Mouse (Mus musculus) limb, embryonic 10.5 days (tissue): ENCODE data around the gene Tecta. TPM values are rescaled to one million over a fixed set of nuclear protein-coding genes. Genes with fewer than 3 reads are reported as not detected.

Experiments
- DNase-seq: peaks from one replicate; pipeline ENCODE4 v3.0.0-alpha.2; 2017; ENCODE audit warnings: low spot score
- H3K27ac ChIP-seq: fragments of 300-500 bp; sonication (generic); 2 replicates; pipeline ENCODE4 v1.5.1; 2016; ENCODE audit warnings: mild to moderate bottlenecking
- H3K27me3 ChIP-seq: fragments of 300-500 bp; sonication (generic); 2 replicates; pipeline ENCODE4 v1.6.1; 2016; ENCODE audit warnings: low read depth, mild to moderate bottlenecking; ENCODE audit not compliant: poor library complexity, severe bottlenecking
- H3K36me3 ChIP-seq: fragments of 300-500 bp; sonication (generic); 2 replicates; pipeline ENCODE4 v1.6.1; 2016; ENCODE audit warnings: mild to moderate bottlenecking, moderate library complexity
- H3K4me1 ChIP-seq: fragments of 300-500 bp; sonication (generic); 2 replicates; pipeline ENCODE4 v1.6.1; 2016
- H3K4me3 ChIP-seq: fragments of 300-500 bp; sonication (generic); 2 replicates; pipeline ENCODE4 v1.5.1; 2016; ENCODE audit warnings: mild to moderate bottlenecking, moderate library complexity
- H3K9me3 ChIP-seq: fragments of 300-500 bp; sonication (generic); replicated peaks from 2 replicates; pipeline ENCODE4 v1.6.1; 2016; ENCODE audit warnings: mild to moderate bottlenecking
- WGBS: fragments of 180-500 bp; shearing (Covaris S2); methylation state at CpG from one replicate; pipeline ENCODE4 v1.1.7; 2016; 5-methylcytosine and 5-hydroxymethylcytosine counted together
- microRNA-seq: library from miRNA; unstranded; fragments of <30 nt; microRNA quantifications from one replicate; pipeline ENCODE4, GENCODE M21; 2017
- polyA plus RNA-seq: library from polyadenylated mRNA; unstranded; fragments of >200 nt; fragmentation: Nextera tagmentation; extraction: Ambion mirVana; gene quantifications from 2 replicates; pipeline ENCODE4 v1.2.1, GENCODE M21; 2016

Gene Tecta
- polyA plus RNA-seq, 1 experiment from 2014 or later = 0.05 TPM

DNA sequence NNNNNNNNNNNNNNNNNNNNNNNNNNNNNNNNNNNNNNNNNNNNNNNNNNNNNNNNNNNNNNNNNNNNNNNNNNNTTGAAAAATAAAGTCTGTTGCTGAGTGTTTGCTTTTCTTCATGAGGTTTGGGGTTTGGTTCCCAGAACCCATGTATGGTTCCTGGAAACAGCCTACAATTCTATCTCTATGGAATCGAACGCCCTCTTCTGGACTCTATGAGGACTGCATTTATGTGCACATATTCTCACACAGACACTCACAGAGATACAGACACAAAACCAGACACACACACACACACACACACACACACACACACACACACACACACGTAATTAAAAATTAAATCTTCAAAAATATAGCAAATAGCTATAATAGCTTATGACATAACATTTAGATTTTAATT is 88.4 kb downstream of the Tecta start:
- WGBS = 87% methylated on average over 3 of the region's 3 CpGs
- no peaks in the 10 kb centered on the region for H3K36me3 ChIP-seq
- no peaks in the 10 kb centered on the region for H3K9me3 ChIP-seq
- peak; percentile 23 for DNase-seq
- no peaks in the 10 kb centered on the region for H3K27me3 ChIP-seq
- no peak overlapping the region for H3K4me3 ChIP-seq
- no peaks in the 10 kb centered on the region for H3K4me1 ChIP-seq
- H3K27ac ChIP-seq = no peak overlapping the region

DNA sequence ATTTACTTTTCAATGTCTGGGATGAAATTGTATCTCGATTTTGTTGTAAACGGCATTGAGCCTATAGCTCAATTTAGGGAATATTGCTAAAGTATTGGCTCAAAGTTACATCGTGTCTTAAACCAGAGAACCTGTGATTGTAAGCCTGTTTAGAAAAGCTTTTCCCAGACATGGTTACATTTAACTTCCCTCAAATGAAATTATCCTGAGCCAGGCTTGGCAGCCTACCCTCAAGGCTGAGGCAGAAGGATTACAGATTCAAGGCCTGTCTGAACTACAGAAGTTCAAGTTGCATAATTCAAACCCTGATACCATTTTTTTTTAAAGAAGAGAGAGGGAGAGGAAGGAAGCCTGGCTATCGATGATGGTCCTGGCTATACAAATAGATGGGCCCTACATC is 95.8 kb downstream of the Tecta start:
- Histone ChIP-seq H3K27ac (no peak overlapping the region), H3K9me3 (no peaks in the 10 kb centered on the region), H3K4me3 (no peak overlapping the region), H3K36me3 (no peaks in the 10 kb centered on the region), H3K4me1 (no peaks in the 10 kb centered on the region), H3K27me3 (no peaks in the 10 kb centered on the region)
- WGBS = 94% methylated on average over 4 of the region's 4 CpGs
- DNase-seq = no peak

DNA sequence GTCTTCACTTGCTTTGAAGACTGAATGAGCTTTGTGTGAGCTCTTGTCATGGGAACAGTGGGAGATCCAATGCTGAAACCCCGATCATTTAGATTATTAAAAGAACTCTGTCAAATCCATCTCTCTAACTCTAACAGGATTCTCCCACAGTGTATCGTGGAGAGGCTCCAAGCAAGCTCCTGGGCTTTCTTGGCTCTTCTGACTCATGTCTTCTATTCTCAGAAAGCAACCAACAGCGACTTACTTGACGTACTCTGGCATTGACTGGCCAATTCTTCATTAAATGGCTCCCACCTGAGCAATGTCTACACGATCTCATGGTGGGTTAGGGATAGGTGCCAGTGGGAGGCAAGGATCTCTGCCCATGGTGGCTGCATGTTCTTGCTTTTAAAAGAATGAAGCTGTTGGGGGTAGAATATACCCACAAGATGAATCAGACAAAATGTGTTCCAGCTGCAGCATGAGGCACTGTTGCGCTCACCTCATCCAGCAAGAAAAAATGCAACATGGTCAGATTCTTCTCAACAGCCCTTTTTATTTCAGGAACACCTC is 98.6 kb downstream of the Tecta start:
- Histone ChIP-seq H3K36me3 (no peaks in the 10 kb centered on the region), H3K4me3 (no peak overlapping the region), H3K4me1 (no peaks in the 10 kb centered on the region), H3K27ac (no peak overlapping the region), H3K9me3 (no peaks in the 10 kb centered on the region), H3K27me3 (no peaks in the 10 kb centered on the region)
- no peak for DNase-seq
- 89% methylated on average over 6 of the region's 6 CpGs for WGBS

DNA sequence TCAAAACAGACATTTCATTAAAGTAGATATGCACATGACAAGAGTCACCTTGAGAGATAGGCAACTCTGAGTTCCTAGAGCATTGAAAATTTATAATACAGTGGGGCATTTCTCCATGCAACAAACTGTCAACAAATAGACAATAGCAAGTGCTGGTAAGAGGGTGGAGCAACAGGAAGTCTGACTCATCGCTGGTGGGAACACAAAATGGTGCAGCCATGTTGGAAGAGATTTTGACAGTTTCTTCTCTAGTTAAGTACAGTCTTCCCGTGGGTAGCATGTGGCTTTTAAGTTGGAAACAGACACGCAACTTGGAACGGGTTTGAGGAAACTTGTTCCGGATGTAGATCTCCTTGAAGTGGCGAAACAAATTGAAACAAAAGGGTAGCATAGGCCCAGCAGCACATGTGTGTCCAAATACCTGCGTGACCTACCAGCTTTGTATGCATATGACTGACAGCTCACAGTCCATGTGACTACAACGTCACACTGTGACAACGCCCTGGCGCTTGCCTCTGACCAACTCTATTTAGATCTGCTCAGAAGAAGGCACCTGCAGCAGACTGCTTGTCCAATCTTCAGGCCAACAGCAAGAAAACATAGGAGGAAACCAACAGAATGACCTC is 103.3 kb downstream of the Tecta start:
- WGBS = 93% methylated on average over 10 of the region's 10 CpGs
- peaks cover 5% of the 10 kb centered on the region for H3K4me1 ChIP-seq
- H3K4me3 ChIP-seq = no peak overlapping the region
- H3K9me3 ChIP-seq = no peaks in the 10 kb centered on the region
- H3K27ac ChIP-seq = no peak overlapping the region
- no peaks in the 10 kb centered on the region for H3K27me3 ChIP-seq
- no peak for DNase-seq
- no peaks in the 10 kb centered on the region for H3K36me3 ChIP-seq

DNA sequence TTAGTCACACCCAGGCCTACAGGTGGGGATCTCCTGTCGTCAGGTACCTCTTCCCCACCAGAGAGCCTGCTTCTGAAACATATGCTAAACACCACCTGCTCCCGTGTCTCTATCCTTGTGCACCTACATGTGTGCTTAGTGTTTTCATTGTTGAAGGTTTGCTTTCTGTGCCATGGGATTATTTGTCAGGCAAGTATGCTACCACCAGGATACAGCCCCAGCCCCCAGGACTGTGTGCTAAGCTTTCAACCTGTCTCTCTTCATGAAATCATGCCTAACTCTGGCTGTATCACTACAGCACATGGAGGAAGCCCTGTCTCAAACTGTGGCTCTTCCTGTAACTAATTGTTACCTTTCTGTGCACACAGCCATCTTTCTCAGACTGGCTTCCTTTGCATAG is 105.6 kb downstream of the Tecta start:
- H3K27ac ChIP-seq = no peak overlapping the region
- 69% methylated on average over 2 of the region's 2 CpGs for WGBS
- H3K9me3 ChIP-seq = no peaks in the 10 kb centered on the region
- H3K27me3 ChIP-seq = no peaks in the 10 kb centered on the region
- H3K4me1 ChIP-seq = peaks cover 5% of the 10 kb centered on the region
- H3K36me3 ChIP-seq = no peaks in the 10 kb centered on the region
- H3K4me3 ChIP-seq = no peak overlapping the region
- DNase-seq = no peak

DNA sequence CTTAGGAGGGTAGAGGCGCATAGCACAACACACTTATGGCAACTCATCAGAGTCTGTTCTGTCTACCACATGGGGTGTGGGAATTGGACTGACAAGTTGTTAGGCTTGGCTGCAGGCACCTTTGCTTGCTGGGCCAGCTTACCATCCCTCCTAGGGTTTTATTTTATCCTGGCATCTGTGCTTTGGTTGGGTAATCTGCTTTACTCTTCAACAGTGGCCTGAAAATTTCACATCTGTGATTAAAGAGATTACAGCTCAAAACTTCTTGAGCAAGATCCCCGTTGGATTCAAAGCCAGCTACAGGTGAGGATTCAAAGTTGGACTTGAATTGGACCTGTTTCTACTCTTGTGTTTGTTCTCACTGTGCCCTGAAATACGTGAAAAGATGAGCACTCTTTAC is 106.1 kb downstream of the Tecta start:
- DNase-seq = no peak
- Histone ChIP-seq H3K36me3 (no peaks in the 10 kb centered on the region), H3K4me3 (no peak overlapping the region), H3K27me3 (no peaks in the 10 kb centered on the region), H3K27ac (no peak overlapping the region), H3K9me3 (no peaks in the 10 kb centered on the region), H3K4me1 (peaks cover 5% of the 10 kb centered on the region)
- WGBS = 86% methylated on average over 3 of the region's 3 CpGs

DNA sequence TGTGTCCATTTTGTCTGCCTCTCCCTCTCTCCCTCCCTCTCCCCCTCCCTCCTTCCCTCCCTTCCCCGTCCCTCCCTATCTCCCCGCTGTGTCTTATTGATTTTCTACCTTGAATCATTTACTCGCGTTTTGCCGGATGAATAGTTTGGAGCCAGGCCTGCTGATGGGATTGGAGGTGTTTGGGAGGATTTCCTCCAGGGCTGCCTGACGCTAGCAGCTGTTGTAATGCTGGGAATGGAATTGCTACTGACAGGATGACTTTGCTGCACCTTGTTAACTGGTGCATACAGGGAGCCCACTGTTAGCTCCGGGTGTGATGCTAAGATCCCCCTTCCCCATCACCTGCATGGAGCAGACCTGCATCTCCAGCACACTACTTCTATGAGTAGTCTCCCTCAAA is 106.7 kb downstream of the Tecta start:
- H3K27ac ChIP-seq = no peak overlapping the region
- H3K4me3 ChIP-seq = no peak overlapping the region
- 59% methylated on average over 7 of the region's 7 CpGs for WGBS
- H3K36me3 ChIP-seq = no peaks in the 10 kb centered on the region
- H3K4me1 ChIP-seq = peaks cover 5% of the 10 kb centered on the region
- no peaks in the 10 kb centered on the region for H3K27me3 ChIP-seq
- H3K9me3 ChIP-seq = no peaks in the 10 kb centered on the region
- no peak for DNase-seq

DNA sequence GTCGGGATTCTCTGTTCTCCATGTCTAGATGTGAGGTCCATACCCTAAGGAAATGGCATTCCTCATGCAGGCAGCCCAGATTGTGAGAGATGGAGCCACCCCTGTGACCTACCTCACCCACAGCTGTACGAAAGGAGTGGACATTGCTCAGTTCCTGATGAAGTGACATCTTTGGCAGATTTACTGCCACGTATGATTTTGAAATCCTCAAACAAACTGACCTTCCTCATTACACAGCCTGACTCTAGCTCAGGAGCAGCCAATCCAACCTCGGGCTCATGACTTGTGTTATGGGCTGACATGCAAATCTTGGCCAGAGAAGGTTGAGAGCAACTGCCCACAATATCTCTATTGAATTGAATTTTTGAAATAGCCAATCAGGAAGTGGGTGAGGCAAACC is 120.1 kb downstream of the Tecta start:
- H3K36me3 ChIP-seq = no peaks in the 10 kb centered on the region
- no peaks in the 10 kb centered on the region for H3K4me1 ChIP-seq
- DNase-seq = no peak
- H3K9me3 ChIP-seq = no peaks in the 10 kb centered on the region
- H3K4me3 ChIP-seq = no peak overlapping the region
- H3K27me3 ChIP-seq = 0 out of 2 replicates have a peak, but pooled peaks cover 5% of the 10 kb centered on the region
- H3K27ac ChIP-seq = no peak overlapping the region
- WGBS = 79% methylated on average over 4 of the region's 4 CpGs

Small RNA genes within 50 kb of the gene (microRNA-seq; reads per million reads assigned to microRNA genes)
- gene Gm44311 = not detected

Other genes with a start within 250 kb of the Tecta start
- gene Sc5d, start 135.7 kb downstream of the Tecta start, polyA plus RNA-seq = 56.9 and 63.2 TPM in 2 replicates
- 3.1 and 4.0 TPM in 2 replicates for gene Tbcel, start 107.9 kb upstream of the Tecta start, polyA plus RNA-seq